Mouse (Mus musculus) intestine, embryonic 16.5 days (tissue): ENCODE measurements around the gene Stk4. TPM values are rescaled to one million over a fixed set of nuclear protein-coding genes. Genes with fewer than 3 reads are reported as not detected.
A peak's percentile ranks its signal among the peaks of the same experiment; 100 is the strongest.

Experiments
- ATAC-seq: fragments of 200-750 bp; cut with Nextera tagmentation; 2 replicates; pipeline ENCODE4 v1.8.0; 2017; ENCODE audit warnings: moderate TSS enrichment, moderate library complexity
- H3K27ac ChIP-seq: fragments of 300-500 bp; sonication (generic); 2 replicates; pipeline ENCODE4 v1.5.1; 2014; ENCODE audit warnings: mild to moderate bottlenecking, low read length
- H3K27me3 ChIP-seq: fragments of 300-500 bp; sonication (generic); replicated peaks from 2 replicates; pipeline ENCODE4 v1.6.1; 2014; ENCODE audit warnings: low read length, control low read depth, mixed read lengths; ENCODE audit not compliant: control insufficient read depth, insufficient read depth
- H3K36me3 ChIP-seq: fragments of 300-500 bp; sonication (generic); 2 replicates; pipeline ENCODE4 v1.6.1; 2014; ENCODE audit warnings: low read length, control low read depth; ENCODE audit not compliant: control insufficient read depth, insufficient read depth
- H3K4me1 ChIP-seq: fragments of 300-500 bp; sonication (generic); 2 replicates; pipeline ENCODE4 v1.6.1; 2014; ENCODE audit warnings: low read length, control low read depth, mixed read lengths; ENCODE audit not compliant: control insufficient read depth, insufficient read depth
- H3K4me2 ChIP-seq: fragments of 300-500 bp; sonication (generic); 2 replicates; pipeline ENCODE4 v1.6.1; 2014; ENCODE audit warnings: low read depth, low read length, control low read depth
- H3K4me3 ChIP-seq: fragments of 300-500 bp; sonication (generic); 2 replicates; pipeline ENCODE4 v1.5.1; 2014; ENCODE audit warnings: mild to moderate bottlenecking, low read length
- H3K9ac ChIP-seq: fragments of 300-500 bp; sonication (generic); 2 replicates; pipeline ENCODE4 v1.6.1; 2014; ENCODE audit warnings: low read depth, low read length
- H3K9me3 ChIP-seq: fragments of 300-500 bp; sonication (generic); 2 replicates; pipeline ENCODE4 v1.6.1; 2016; ENCODE audit warnings: low read length, control low read depth; ENCODE audit not compliant: control insufficient read depth
- WGBS: fragments of 180-500 bp; shearing (Covaris S2); extraction: QIAGEN DNeasy Blood & Tissue Kit; methylation state at CpG from one replicate; pipeline ENCODE4 v1.1.7; 2014; 5-methylcytosine and 5-hydroxymethylcytosine counted together
- polyA plus RNA-seq: library from polyadenylated mRNA; unstranded; fragments of >200 nt; fragmentation: Nextera tagmentation; extraction: Ambion mirVana; gene quantifications from 2 replicates; pipeline ENCODE4 v1.2.1, GENCODE M21; 2015

Stk4 gene
- polyA plus RNA-seq, 1 experiment from 2014 or later: 18.1 TPM

DNA sequence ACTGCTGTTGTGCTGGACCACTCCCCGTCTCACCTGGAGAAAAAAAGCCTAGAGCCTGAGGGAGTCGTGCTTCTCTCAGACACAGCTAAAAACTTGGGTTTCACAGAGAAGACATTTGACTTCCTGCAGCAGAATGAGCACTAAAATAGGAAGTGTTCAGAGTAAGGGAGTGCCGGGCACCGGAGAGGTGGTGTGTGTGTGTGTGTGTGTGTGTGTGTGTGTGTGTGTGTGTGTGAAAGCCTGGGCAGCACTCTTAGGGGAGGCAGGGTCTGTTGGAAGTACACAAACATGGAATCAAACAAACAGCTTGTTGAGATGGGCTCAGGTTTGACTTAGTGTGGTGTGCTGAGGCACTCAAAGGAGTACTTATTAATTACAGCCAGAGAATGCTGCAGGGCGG, 5.0 kb downstream of the Stk4 start:
- peak overlapping the region; percentile 88 for H3K4me2 ChIP-seq
- H3K4me1 ChIP-seq: peaks cover 11% of the 10 kb centered on the region; the same call in 1 of the 2 replicates
- H3K27me3 ChIP-seq: no peaks in the 10 kb centered on the region
- no peak overlapping the region for H3K27ac ChIP-seq
- 0 out of 2 replicates have a peak, but pooled peaks cover 2% of the 10 kb centered on the region for H3K36me3 ChIP-seq
- H3K4me3 ChIP-seq: peak overlapping the region; percentile 95
- no peak for ATAC-seq
- 29% methylated on average over 5 of the region's 5 CpGs for WGBS
- no peaks in the 10 kb centered on the region for H3K9me3 ChIP-seq
- peak overlapping the region; percentile 86 for H3K9ac ChIP-seq

DNA sequence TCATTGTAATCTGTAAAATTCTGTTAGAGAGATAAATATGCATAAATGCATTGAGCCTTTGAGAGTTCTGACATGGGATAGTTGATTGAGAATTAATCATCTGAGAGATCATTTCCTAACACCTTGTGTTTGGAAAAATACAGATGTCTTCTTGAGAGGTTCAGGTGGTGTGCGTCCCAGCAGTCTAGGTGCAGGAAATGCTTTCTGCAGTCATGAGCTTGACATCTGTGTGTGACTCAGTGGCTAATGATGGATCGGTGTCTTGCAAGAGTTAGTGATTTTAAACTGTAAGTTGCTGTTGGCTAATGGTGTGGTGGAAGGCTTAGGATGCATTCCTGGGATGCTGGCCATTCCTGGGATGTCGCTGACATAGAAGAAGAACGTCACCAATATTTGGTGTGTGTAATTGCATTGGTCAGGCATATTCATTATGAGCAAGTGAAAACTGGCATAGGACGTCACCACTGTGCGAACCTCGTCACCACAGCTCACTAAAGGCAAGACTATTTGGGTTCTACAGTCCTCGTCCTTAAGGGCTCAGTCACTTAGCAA, 6.8 kb downstream of the Stk4 start:
- H3K27me3 ChIP-seq: no peaks in the 10 kb centered on the region
- H3K4me2 ChIP-seq: no peak overlapping the region
- peaks cover 11% of the 10 kb centered on the region; the same call in 1 of the 2 replicates for H3K4me1 ChIP-seq
- peaks cover 7% of the 10 kb centered on the region for H3K36me3 ChIP-seq
- H3K9me3 ChIP-seq: no peaks in the 10 kb centered on the region
- 89% methylated on average over 8 of the region's 8 CpGs for WGBS
- no peak for ATAC-seq
- H3K27ac ChIP-seq: no peak overlapping the region
- no peak overlapping the region for H3K4me3 ChIP-seq
- no peak overlapping the region for H3K9ac ChIP-seq

DNA sequence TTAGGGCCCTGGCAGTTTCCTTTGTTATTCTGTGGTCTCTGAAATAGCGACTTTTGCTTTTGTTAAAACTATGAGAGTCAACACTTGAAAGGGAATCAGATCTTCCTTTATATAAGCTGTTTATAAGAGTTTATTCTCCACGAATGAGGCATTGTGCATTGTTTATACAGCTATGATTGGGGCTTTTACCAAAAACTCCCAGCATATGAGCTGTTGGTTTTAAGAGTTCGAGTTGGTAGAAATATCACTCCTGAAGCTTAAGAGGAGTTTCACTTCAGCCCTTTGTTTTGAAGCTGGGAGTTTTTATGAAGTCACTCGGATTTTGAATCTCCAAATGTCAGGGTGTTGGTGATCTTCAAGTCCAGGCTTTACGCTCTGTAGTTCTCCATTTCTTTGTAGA, 7.8 kb downstream of the Stk4 start:
- Histone ChIP-seq H3K36me3 (peaks cover 12% of the 10 kb centered on the region), H3K9ac (no peak overlapping the region), H3K27me3 (no peaks in the 10 kb centered on the region), H3K9me3 (no peaks in the 10 kb centered on the region), H3K27ac (no peak overlapping the region), H3K4me2 (no peak overlapping the region), H3K4me1 (peaks cover 11% of the 10 kb centered on the region; the same call in 1 of the 2 replicates), H3K4me3 (no peak overlapping the region)
- WGBS: 76% methylated on average over 5 of the region's 5 CpGs
- no peak for ATAC-seq

DNA sequence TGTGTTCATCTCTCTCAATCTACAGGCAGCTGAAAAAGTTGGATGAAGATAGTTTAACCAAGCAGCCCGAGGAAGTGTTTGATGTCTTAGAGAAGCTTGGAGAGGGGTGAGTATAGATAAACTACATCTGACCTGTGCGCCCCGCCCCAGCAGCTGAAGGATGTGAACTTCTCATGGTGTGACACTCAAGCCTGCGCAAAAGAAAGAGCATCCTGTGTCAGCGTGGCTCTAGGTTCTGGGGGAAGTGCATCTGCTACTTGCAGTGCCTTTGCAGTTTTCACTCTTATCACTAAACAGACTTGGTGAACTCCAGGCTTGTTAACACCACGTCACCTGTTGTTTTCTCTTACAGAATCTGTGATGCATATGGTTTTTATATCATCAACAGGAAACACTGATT, 9.4 kb downstream of the Stk4 start:
- ATAC-seq: no peak
- Histone ChIP-seq H3K4me3 (no peak overlapping the region), H3K36me3 (peaks cover 12% of the 10 kb centered on the region), H3K4me2 (no peak overlapping the region), H3K9me3 (no peaks in the 10 kb centered on the region), H3K9ac (no peak overlapping the region), H3K27me3 (no peaks in the 10 kb centered on the region), H3K4me1 (peaks cover 10% of the 10 kb centered on the region; the same call in 1 of the 2 replicates), H3K27ac (no peak overlapping the region)
- 86% methylated on average over 6 of the region's 6 CpGs for WGBS

DNA sequence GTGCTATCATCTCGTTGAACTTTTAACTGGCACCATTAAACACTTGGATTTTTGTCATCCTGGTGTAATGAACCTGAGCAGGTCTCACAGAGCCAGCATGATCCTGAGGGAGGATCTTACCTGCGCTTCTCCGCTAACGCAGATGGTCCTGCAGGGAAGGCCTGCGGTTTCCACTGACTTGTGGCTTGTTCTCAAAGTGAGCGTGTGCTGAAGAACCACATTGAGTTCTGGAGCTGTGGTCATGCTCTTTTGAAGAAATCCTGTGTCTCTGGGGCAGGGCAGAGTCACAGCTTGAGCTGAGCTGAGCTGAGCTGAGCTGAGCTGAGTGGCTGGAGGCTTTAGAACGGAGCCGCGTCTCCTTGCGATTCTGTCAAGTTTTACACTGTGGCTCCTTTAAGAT, 11.5 kb downstream of the Stk4 start:
- H3K4me3 ChIP-seq: no peak overlapping the region
- no peak overlapping the region for H3K4me2 ChIP-seq
- no peaks in the 10 kb centered on the region for H3K27me3 ChIP-seq
- H3K4me1 ChIP-seq: no peaks in the 10 kb centered on the region
- no peak overlapping the region for H3K27ac ChIP-seq
- H3K36me3 ChIP-seq: peaks cover 15% of the 10 kb centered on the region
- 95% methylated on average over 10 of the region's 10 CpGs for WGBS
- no peak for ATAC-seq
- no peak overlapping the region for H3K9ac ChIP-seq
- H3K9me3 ChIP-seq: no peaks in the 10 kb centered on the region

DNA sequence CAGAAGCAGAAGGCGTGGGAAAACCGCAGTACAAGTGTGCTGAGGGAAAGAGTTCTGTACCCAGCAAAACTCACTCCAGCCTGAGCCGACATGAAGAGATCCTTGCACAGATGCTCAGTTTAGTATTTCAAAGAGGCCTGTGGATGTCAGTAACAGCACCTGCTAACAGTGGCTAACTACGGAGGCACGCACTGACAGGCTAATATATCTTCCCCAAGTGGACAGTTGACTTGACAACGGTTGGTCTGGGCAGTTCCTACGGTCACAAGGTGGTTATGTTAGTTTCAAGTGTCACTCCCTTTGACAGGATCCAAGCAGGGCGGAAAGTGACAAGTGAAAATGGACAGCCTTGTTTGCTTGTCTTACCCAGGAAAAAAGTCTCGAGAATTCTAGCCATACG, 12.1 kb downstream of the Stk4 start:
- Histone ChIP-seq H3K9ac (no peak overlapping the region), H3K4me2 (no peak overlapping the region), H3K36me3 (peaks cover 16% of the 10 kb centered on the region), H3K9me3 (no peaks in the 10 kb centered on the region), H3K4me3 (no peak overlapping the region), H3K27ac (no peak overlapping the region), H3K27me3 (no peaks in the 10 kb centered on the region), H3K4me1 (no peaks in the 10 kb centered on the region)
- WGBS: 86% methylated on average over 10 of the region's 10 CpGs
- no peak for ATAC-seq

DNA sequence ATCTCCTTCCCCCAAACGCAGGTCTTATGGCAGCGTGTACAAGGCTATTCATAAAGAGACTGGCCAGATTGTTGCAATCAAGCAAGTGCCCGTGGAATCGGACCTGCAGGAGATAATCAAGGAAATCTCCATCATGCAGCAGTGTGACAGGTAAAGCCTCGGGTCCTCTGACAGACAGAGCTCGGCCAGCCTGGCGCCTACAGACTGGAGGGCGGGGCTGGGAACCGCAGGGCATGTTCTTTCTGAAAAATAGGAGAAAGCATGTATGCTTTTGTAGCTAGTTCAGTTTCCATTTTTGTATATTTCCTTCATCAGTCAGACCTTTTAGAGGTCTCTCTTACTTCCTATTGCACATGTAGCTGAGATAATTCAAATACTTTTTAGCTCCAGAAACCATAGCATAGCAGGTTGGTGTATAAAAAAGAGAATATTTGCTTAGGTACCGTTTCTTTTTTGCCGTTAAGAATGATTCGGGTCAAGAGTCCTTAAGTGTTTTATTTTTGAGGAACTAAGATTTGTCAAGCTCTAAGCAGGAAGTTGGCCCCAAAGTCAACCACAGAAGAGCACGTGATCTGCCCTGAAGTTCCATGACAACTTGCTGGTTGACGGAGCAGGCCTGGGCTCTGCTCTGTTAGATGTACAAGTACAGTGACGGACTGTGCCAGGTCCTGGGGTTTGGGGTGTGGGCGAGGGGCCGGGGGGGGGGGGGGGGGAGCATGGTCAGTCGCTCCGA, 13.7 kb downstream of the Stk4 start:
- H3K4me2 ChIP-seq: no peak overlapping the region
- no peak overlapping the region for H3K4me3 ChIP-seq
- H3K27ac ChIP-seq: no peak overlapping the region
- no peak for ATAC-seq
- no peaks in the 10 kb centered on the region for H3K9me3 ChIP-seq
- H3K9ac ChIP-seq: no peak overlapping the region
- H3K36me3 ChIP-seq: peaks cover 18% of the 10 kb centered on the region
- 83% methylated on average over 19 of the region's 19 CpGs for WGBS
- no peaks in the 10 kb centered on the region for H3K27me3 ChIP-seq
- no peaks in the 10 kb centered on the region for H3K4me1 ChIP-seq

DNA sequence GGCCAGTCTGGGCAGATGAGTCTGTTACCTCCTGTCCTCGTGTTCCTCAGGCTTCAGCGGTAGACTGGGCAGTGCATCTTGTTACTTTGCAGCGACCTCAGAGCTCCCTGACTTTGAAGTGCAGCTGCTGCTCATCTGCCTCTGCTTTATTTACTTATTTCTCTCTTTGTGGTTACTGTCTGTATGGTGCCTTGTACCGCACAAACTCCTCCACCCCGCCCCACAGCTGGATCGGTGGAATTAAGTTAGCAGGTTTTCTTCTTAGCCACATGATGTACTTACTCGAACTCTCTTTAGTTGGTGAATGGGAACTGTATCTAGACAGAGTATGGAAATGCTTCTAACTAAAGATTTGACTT, 14.2 kb downstream of the Stk4 start:
- H3K4me1 ChIP-seq: no peaks in the 10 kb centered on the region

DNA sequence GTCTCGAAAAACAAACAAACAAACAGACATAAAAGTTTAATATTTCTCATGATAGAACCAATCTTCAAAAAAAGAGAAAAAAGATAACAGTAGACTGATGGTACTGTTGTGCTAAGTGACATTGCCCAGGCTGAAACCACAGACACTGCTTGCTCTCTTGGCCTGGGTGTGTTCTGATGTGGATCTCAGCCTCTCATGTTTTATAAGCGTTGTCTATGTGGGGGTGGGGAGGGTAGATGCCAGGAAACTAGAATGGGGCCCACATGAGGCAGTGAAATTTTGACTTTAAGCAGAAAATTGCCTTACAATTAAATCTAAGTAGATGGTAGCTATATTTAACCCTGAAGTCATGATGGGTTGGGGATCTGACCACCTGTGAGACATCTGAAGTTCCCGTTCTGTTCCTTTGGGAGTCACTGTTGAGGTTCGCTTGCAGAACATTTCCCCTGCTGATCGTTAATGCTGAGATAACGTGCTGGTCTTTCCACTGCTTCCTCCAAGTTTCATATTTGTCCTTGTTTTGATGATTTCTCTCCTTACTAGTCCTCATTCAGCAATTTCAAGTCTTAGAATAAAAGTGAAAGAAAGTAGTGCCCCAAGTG, 17.4 kb downstream of the Stk4 start:
- ATAC-seq: no peak
- H3K27me3 ChIP-seq: no peaks in the 10 kb centered on the region
- H3K27ac ChIP-seq: no peak overlapping the region
- no peak overlapping the region for H3K9ac ChIP-seq
- peaks cover 12% of the 10 kb centered on the region; the same call in 1 of the 2 replicates for H3K36me3 ChIP-seq
- no peak overlapping the region for H3K4me2 ChIP-seq
- H3K4me1 ChIP-seq: no peaks in the 10 kb centered on the region
- 88% methylated on average over 6 of the region's 6 CpGs for WGBS
- H3K4me3 ChIP-seq: no peak overlapping the region
- no peaks in the 10 kb centered on the region for H3K9me3 ChIP-seq

More for the DNA sequence above, 14.2 kb downstream of the Stk4 start:
- Histone ChIP-seq H3K4me2 (no peak overlapping the region), H3K9me3 (no peaks in the 10 kb centered on the region), H3K27ac (no peak overlapping the region), H3K27me3 (no peaks in the 10 kb centered on the region), H3K9ac (no peak overlapping the region), H3K4me3 (no peak overlapping the region), H3K36me3 (peaks cover 22% of the 10 kb centered on the region)
- ATAC-seq: no peak
- 77% methylated on average over 7 of the region's 7 CpGs for WGBS
